Mouse (Mus musculus) limb, embryonic 10.5 days (tissue): ENCODE results near the gene Neu4. TPM values are rescaled to one million over a fixed set of nuclear protein-coding genes. Genes with fewer than 3 reads are reported as not detected.
"Not testable (repeated sequence)": the region's sequence is repeated elsewhere in the genome, so short reads cannot be mapped to it uniquely, and the experiment has no call there.

ENCODE experiments used
- DNase-seq: peaks from one replicate; pipeline ENCODE4 v3.0.0-alpha.2; 2017; ENCODE audit warnings: low spot score
- H3K27ac ChIP-seq: fragments of 300-500 bp; sonication (generic); 2 replicates; pipeline ENCODE4 v1.5.1; 2016; ENCODE audit warnings: mild to moderate bottlenecking
- H3K27me3 ChIP-seq: fragments of 300-500 bp; sonication (generic); 2 replicates; pipeline ENCODE4 v1.6.1; 2016; ENCODE audit warnings: low read depth, mild to moderate bottlenecking; ENCODE audit not compliant: poor library complexity, severe bottlenecking
- H3K36me3 ChIP-seq: fragments of 300-500 bp; sonication (generic); 2 replicates; pipeline ENCODE4 v1.6.1; 2016; ENCODE audit warnings: mild to moderate bottlenecking, moderate library complexity
- H3K4me1 ChIP-seq: fragments of 300-500 bp; sonication (generic); 2 replicates; pipeline ENCODE4 v1.6.1; 2016
- H3K4me3 ChIP-seq: fragments of 300-500 bp; sonication (generic); 2 replicates; pipeline ENCODE4 v1.5.1; 2016; ENCODE audit warnings: mild to moderate bottlenecking, moderate library complexity
- H3K9me3 ChIP-seq: fragments of 300-500 bp; sonication (generic); replicated peaks from 2 replicates; pipeline ENCODE4 v1.6.1; 2016; ENCODE audit warnings: mild to moderate bottlenecking
- WGBS: fragments of 180-500 bp; shearing (Covaris S2); methylation state at CpG from one replicate; pipeline ENCODE4 v1.1.7; 2016; 5-methylcytosine and 5-hydroxymethylcytosine counted together
- polyA plus RNA-seq: library from polyadenylated mRNA; unstranded; fragments of >200 nt; fragmentation: Nextera tagmentation; extraction: Ambion mirVana; gene quantifications from 2 replicates; pipeline ENCODE4 v1.2.1, GENCODE M21; 2016

The Neu4 gene
- polyA plus RNA-seq, 1 experiment from 2014 or later: not detected

- H3K27me3 ChIP-seq, H3K36me3 ChIP-seq, H3K4me1 ChIP-seq, H3K4me3 ChIP-seq, H3K9me3 ChIP-seq, DNase-seq, H3K27ac ChIP-seq: not testable (repeated sequence)
- 90% methylated on average over 1 of the region's 1 CpGs for WGBS
Measured at GRCm38 (mm10) chr1:94058281-94058680, 38.0 kb downstream of the Neu4 start.

DNA sequence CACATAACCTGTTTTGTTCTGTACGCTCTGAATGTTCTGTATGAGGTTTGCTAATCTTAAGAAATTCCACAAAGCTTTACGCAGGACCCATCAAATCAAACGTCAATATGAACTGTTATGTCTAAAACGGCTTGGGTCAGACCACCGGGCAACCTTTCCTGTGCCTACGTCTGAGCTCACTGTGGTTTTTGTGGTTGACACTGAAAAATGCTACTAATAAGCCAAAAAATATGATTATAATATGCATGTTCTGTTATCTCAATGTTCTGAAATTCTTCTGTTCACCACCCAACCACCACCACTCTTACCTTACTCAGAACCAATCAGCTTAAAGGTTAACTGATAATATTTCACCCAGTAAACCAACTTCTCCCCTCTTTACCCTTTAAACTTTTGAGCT lies 54.5 kb downstream of the Neu4 start:
- Histone ChIP-seq H3K4me1 (peaks cover 5% of the 10 kb centered on the region; the same call in 1 of the 2 replicates), H3K36me3 (no peaks in the 10 kb centered on the region), H3K4me3 (no peak overlapping the region), H3K27me3 (peaks cover under 1% of the 10 kb centered on the region; the same call in 1 of the 2 replicates), H3K9me3 (no peaks in the 10 kb centered on the region), H3K27ac (no peak overlapping the region)
- DNase-seq: no peak
- WGBS: 94% methylated on average over 6 of the region's 6 CpGs

DNA sequence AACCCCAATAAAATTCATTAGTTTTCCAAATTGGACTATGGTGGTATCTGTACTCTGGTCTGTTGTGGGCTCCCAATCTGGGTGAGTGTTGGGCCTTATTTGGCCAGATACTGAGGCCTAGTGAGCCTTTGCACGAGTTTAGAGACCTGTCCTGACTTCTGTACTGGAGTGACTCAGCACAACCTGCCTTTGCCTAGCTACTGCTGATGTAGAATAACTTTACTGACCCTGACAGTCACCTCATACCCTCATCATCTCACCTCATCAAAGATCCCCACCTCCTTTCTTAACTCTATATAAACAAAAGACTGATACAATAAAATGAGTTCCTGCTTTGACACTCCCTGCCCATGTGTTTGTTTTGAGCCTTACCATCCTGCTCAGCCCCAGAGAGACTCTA lies 56.5 kb downstream of the Neu4 start:
- Histone ChIP-seq H3K4me3 (no peak overlapping the region), H3K27ac (no peak overlapping the region), H3K36me3 (no peaks in the 10 kb centered on the region), H3K4me1 (peaks cover 5% of the 10 kb centered on the region; the same call in 1 of the 2 replicates), H3K9me3 (no peaks in the 10 kb centered on the region), H3K27me3 (peaks cover 18% of the 10 kb centered on the region; the same call in 1 of the 2 replicates)
- WGBS: 39% methylated on average over 1 of the region's 1 CpGs
- DNase-seq: no peak

Other genes with a start within 250 kb of the Neu4 start
- 280 and 304 TPM in 2 replicates for gene Dtymk, start 218.5 kb upstream of the Neu4 start, polyA plus RNA-seq
- 21.4 and 22.7 TPM in 2 replicates for gene Ing5, start 216.5 kb upstream of the Neu4 start, polyA plus RNA-seq
- 13.7 and 15.0 TPM in 2 replicates for gene D2hgdh, start 195.5 kb upstream of the Neu4 start, polyA plus RNA-seq
- gene Gal3st2, start 159.1 kb upstream of the Neu4 start, polyA plus RNA-seq: not detected in 2 replicates
- gene Gal3st2b, start 102.1 kb upstream of the Neu4 start, polyA plus RNA-seq: not detected in 2 replicates
- not detected in 2 replicates for gene Gal3st2c, start 29.9 kb upstream of the Neu4 start, polyA plus RNA-seq
- not detected in 2 replicates for gene Pdcd1, start 32.1 kb downstream of the Neu4 start, polyA plus RNA-seq